Mouse (Mus musculus) forebrain, postnatal 0 days (tissue): Measurements from ENCODE around the gene Hoxb6. TPM values are rescaled to one million over a fixed set of nuclear protein-coding genes. Genes with fewer than 3 reads are reported as not detected.

Experiments
- ATAC-seq: fragments of 200-750 bp; cut with Nextera tagmentation; 2 replicates; pipeline ENCODE4 v1.8.0; 2017; ENCODE audit warnings: mild to moderate bottlenecking, moderate library complexity
- DNase-seq: peaks from one replicate; pipeline ENCODE4 v3.0.0-alpha.2; 2015
- H3K27ac ChIP-seq: fragments of 300-500 bp; sonication (generic); 2 replicates; pipeline ENCODE4 v1.5.1; 2014; ENCODE audit warnings: low read depth, mild to moderate bottlenecking, antibody characterized with exemption, low read length, moderate library complexity, mixed read lengths
- H3K27me3 ChIP-seq: fragments of 300-500 bp; sonication (generic); 2 replicates; pipeline ENCODE4 v1.6.1; 2014; ENCODE audit warnings: mild to moderate bottlenecking, low read length, mixed read lengths; ENCODE audit not compliant: insufficient read depth
- H3K36me3 ChIP-seq: fragments of 300-500 bp; sonication (generic); 2 replicates; pipeline ENCODE4 v1.6.1; 2014; ENCODE audit warnings: mild to moderate bottlenecking, moderate library complexity; ENCODE audit not compliant: insufficient read depth
- H3K4me1 ChIP-seq: fragments of 300-500 bp; sonication (generic); 2 replicates; pipeline ENCODE4 v1.6.1; 2014; ENCODE audit warnings: antibody characterized with exemption; ENCODE audit not compliant: insufficient read depth
- H3K4me2 ChIP-seq: fragments of 300-500 bp; sonication (generic); 2 replicates; pipeline ENCODE4 v1.6.1; 2014; ENCODE audit warnings: low read depth, mild to moderate bottlenecking, moderate library complexity
- H3K4me3 ChIP-seq: fragments of 300-500 bp; sonication (generic); 2 replicates; pipeline ENCODE4 v1.5.1; 2014; ENCODE audit warnings: low read depth, low read length, mixed read lengths
- H3K9ac ChIP-seq: fragments of 300-500 bp; sonication (generic); 2 replicates; pipeline ENCODE4 v1.6.1; 2014; ENCODE audit warnings: mild to moderate bottlenecking
- H3K9me3 ChIP-seq: fragments of 300-500 bp; sonication (generic); 2 replicates; pipeline ENCODE4 v1.6.1; 2016; ENCODE audit warnings: low read length
- CTCF ChIP-seq: sonication (generic); IDR thresholded peaks from 2 replicates; pipeline ENCODE4 v1.5.1; 2016; ENCODE audit warnings: antibody characterized with exemption, control low read depth, low read depth
- WGBS: fragments of 180-500 bp; shearing (Covaris S2); extraction: QIAGEN DNeasy Blood & Tissue Kit; methylation state at CpG from one replicate; pipeline ENCODE4 v1.1.7; 2014; 5-methylcytosine and 5-hydroxymethylcytosine counted together
- microRNA counts: library from miRNA; unstranded; fragments of <30 nt; microRNA quantifications from one replicate; lab custom pipeline; 2015
- microRNA-seq, 2 experiments: library from miRNA; unstranded; fragments of <30 nt; microRNA quantifications; one replicate each; pipeline ENCODE4; 2016
- polyA plus RNA-seq: library from polyadenylated mRNA; unstranded; fragments of >200 nt; fragmentation: Nextera tagmentation; extraction: Ambion mirVana; gene quantifications from 2 replicates; pipeline ENCODE4 v1.2.1, GENCODE M21; 2015
- total RNA-seq: library from RNA; depleted of rRNA; stranded (reverse); fragments of >200 nt; gene quantifications from 2 replicates; pipeline ENCODE4 v1.2.3, GENCODE M21; 2014; rRNA removed

Hoxb6 gene
- total and polyA plus RNA-seq, 2 experiments from 2014 or later: not detected

- Histone ChIP-seq H3K36me3 (no peaks in the 10 kb centered on the region), H3K4me2 (no peak overlapping the region), H3K4me1 (no peaks in the 10 kb centered on the region), H3K27ac (no peak overlapping the region), H3K27me3 (peaks cover 94% of the 10 kb centered on the region), H3K9me3 (no peaks in the 10 kb centered on the region), H3K4me3 (no peak overlapping the region), H3K9ac (no peak overlapping the region)
- 2% methylated on average over 13 of the region's 14 CpGs for WGBS
- TF ChIP-seq CTCF: no peak
- DNase-seq (no peak), ATAC-seq (no peak)
These were observed 57.4 kb downstream of the Hoxb6 start for GRCm38 (mm10) chr11:96349491-96350340.

- H3K36me3 ChIP-seq: no peaks in the 10 kb centered on the region
- H3K4me3 ChIP-seq: no peak within 1 kb of the TSS
- H3K9ac ChIP-seq: no peak within 1 kb of the TSS
- WGBS: 9% methylated on average over 2 of the region's 2 CpGs
- no peak for TF ChIP-seq CTCF
- H3K9me3 ChIP-seq: no peaks in the 10 kb centered on the region
- no peaks in the 10 kb centered on the region for H3K4me1 ChIP-seq
- ATAC-seq (no peak), DNase-seq (no peak)
- H3K27me3 ChIP-seq: peaks cover 94% of the 10 kb centered on the region
- H3K27ac ChIP-seq: no peak within 1 kb of the TSS
- H3K4me2 ChIP-seq: no peak within 1 kb of the TSS
These were observed 58.0 kb downstream of the Hoxb6 start, which contains the start of gene Hoxb2 for GRCm38 (mm10) chr11:96350341-96350624. Gene Hoxb2, plus strand, starts transcription at chr11:96350525.

- Histone ChIP-seq H3K4me3 (no peak overlapping the region), H3K4me2 (no peak overlapping the region), H3K9ac (no peak overlapping the region), H3K27ac (no peak overlapping the region), H3K36me3 (no peaks in the 10 kb centered on the region), H3K27me3 (peaks cover 92% of the 10 kb centered on the region), H3K9me3 (no peaks in the 10 kb centered on the region), H3K4me1 (no peaks in the 10 kb centered on the region)
- 6% methylated on average over 2 of the region's 2 CpGs for WGBS
- TF ChIP-seq CTCF: no peak
- DNase-seq (no peak), ATAC-seq (no peak)
These were observed 58.5 kb downstream of the Hoxb6 start for GRCm38 (mm10) chr11:96350791-96351190.

MicroRNAs within 50 kb of the gene (microRNA counts, 519-probe panel; counts per million panel counts)
- microRNA mmu-miR-10a (lab: Ali Mortazavi, UCI) (2,807 counts per million, percentile 22 among the panel's probes with 10 or more counts), microRNA mmu-miR-196a (lab: Ali Mortazavi, UCI) (not detected)

Small RNA genes within 50 kb of the gene (microRNA-seq; reads per million reads assigned to microRNA genes)
- gene Mir10a (92.5 to 114 reads per million in 2 experiments), gene Mir196a-1 (0 reads per million in 2 experiments)

Other genes starting within 250 kb of the Hoxb6 start
- 54.9 and 56.2 TPM in 2 replicates for gene Ube2z, start 227.1 kb upstream of the Hoxb6 start, total RNA-seq
- gene Ube2z, start 227.1 kb upstream of the Hoxb6 start, polyA plus RNA-seq: 29.4 and 35.4 TPM in 2 replicates
- gene Atp5g1, start 216.8 kb upstream of the Hoxb6 start, total RNA-seq: 348 and 355 TPM in 2 replicates
- gene Atp5g1, start 216.8 kb upstream of the Hoxb6 start, polyA plus RNA-seq: 925 and 1,026 TPM in 2 replicates
- not detected in 2 replicates for gene Calcoco2, start 180.5 kb upstream of the Hoxb6 start, total RNA-seq
- 0.10 TPM in 1 of 2 replicates, not detected in the other for gene Calcoco2, start 180.5 kb upstream of the Hoxb6 start, polyA plus RNA-seq
- gene Ttll6, start 158.7 kb upstream of the Hoxb6 start, total RNA-seq: 0.43 and 0.54 TPM in 2 replicates
- gene Ttll6, start 158.7 kb upstream of the Hoxb6 start, polyA plus RNA-seq: 0.19 and 0.31 TPM in 2 replicates
- gene Hoxb13, start 98.2 kb upstream of the Hoxb6 start, total RNA-seq: not detected in 2 replicates
- not detected in 2 replicates for gene Hoxb13, start 98.2 kb upstream of the Hoxb6 start, polyA plus RNA-seq
- not detected in 2 replicates for gene Hoxb9, start 21.0 kb upstream of the Hoxb6 start, total RNA-seq
- gene Hoxb9, start 21.0 kb upstream of the Hoxb6 start, polyA plus RNA-seq: not detected in 2 replicates
- gene Hoxb8, start 10.6 kb upstream of the Hoxb6 start, total RNA-seq: not detected in 2 replicates
- not detected in 2 replicates for gene Hoxb8, start 10.6 kb upstream of the Hoxb6 start, polyA plus RNA-seq
- gene Hoxb7, start 5.9 kb upstream of the Hoxb6 start, total RNA-seq: not detected in 2 replicates
- not detected in 2 replicates for gene Hoxb7, start 5.9 kb upstream of the Hoxb6 start, polyA plus RNA-seq
- not detected in 2 replicates for gene Hoxb5, start 10.9 kb downstream of the Hoxb6 start, total RNA-seq
- gene Hoxb5, start 10.9 kb downstream of the Hoxb6 start, polyA plus RNA-seq: not detected in 2 replicates
- not detected in 2 replicates for gene Hoxb4, start 25.8 kb downstream of the Hoxb6 start, total RNA-seq
- gene Hoxb4, start 25.8 kb downstream of the Hoxb6 start, polyA plus RNA-seq: not detected in 2 replicates
- not detected in 2 replicates for gene Hoxb3, start 30.9 kb downstream of the Hoxb6 start, total RNA-seq
- not detected in 2 replicates for gene Hoxb3, start 30.9 kb downstream of the Hoxb6 start, polyA plus RNA-seq
- gene Hoxb2, start 58.0 kb downstream of the Hoxb6 start, total RNA-seq: not detected in 2 replicates
- not detected in 2 replicates for gene Hoxb2, start 58.0 kb downstream of the Hoxb6 start, polyA plus RNA-seq
- gene Hoxb1, start 73.3 kb downstream of the Hoxb6 start, total RNA-seq: not detected in 2 replicates
- gene Hoxb1, start 73.3 kb downstream of the Hoxb6 start, polyA plus RNA-seq: not detected in 2 replicates
- 1.6 and 3.2 TPM in 2 replicates for gene Skap1, start 172.1 kb downstream of the Hoxb6 start, total RNA-seq
- gene Skap1, start 172.1 kb downstream of the Hoxb6 start, polyA plus RNA-seq: 2.7 and 3.7 TPM in 2 replicates